Mouse (Mus musculus) layer of hippocampus, adult 8-10 months (tissue): Measurements from ENCODE around the gene Ankrd2. TPM values are rescaled to one million over a fixed set of nuclear protein-coding genes. Genes with fewer than 3 reads are reported as not detected.

Source experiments
- DNase-seq, 2 experiments: peaks; one replicate each; pipeline ENCODE4 v3.0.0; 2022; ENCODE audit warnings: low spot score in 2 of 2
- total RNA-seq, 4 experiments: library from RNA; stranded (reverse); gene quantifications; 2 replicates each; pipeline ENCODE4 v1.2.4; 2022

Ankrd2 gene
- total RNA-seq, 4 experiments from 2014 or later = 0.30 to 0.47 TPM; not detected in 2

DNA sequence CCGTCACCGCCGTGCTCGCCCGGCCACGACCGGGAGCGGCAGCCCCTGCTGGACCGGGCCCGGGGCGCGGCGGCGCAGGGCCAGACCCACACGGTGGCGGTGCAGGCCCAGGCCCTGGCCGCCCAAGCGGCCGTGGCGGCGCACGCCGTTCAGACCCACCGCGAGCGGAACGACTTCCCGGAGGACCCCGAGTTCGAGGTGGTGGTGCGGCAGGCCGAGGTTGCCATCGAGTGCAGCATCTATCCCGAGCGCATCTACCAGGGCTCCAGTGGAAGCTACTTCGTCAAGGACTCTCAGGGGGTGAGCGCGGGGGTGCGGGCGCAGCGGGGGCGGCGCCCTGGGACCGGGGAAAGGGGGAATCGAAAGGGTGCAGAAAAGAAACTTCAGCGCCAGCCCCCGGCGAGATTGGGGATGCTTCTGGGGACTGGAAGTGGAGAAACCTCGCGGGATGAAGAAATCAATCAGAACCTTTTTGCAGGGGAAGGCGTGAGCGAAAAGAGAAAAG, 54.9 kb downstream of the Ankrd2 start:
- DNase-seq = no peak

Other genes with a start within 250 kb of the Ankrd2 start
- 1 to 10 TPM; 2.4 to 3.1 (median 2.9) TPM for gene Arhgap19, start 234.0 kb upstream of the Ankrd2 start, total RNA-seq
- 10 to 100 TPM; 18.8 to 21.7 (median 19.4) TPM for gene Frat1, start 206.0 kb upstream of the Ankrd2 start, total RNA-seq
- gene Frat2, start 187.9 kb upstream of the Ankrd2 start, total RNA-seq = 10 to 100 TPM; 10.0 to 10.9 (median 10.4) TPM
- gene Rrp12, start 139.8 kb upstream of the Ankrd2 start, total RNA-seq = 10 to 100 TPM; 33.0 to 34.6 (median 33.5) TPM
- gene Pgam1, start 124.1 kb upstream of the Ankrd2 start, total RNA-seq = 100 to 1,000 TPM; 520 to 573 (median 534) TPM
- 10 to 100 TPM; 25.5 to 34.9 (median 29.1) TPM for gene Exosc1, start 102.6 kb upstream of the Ankrd2 start, total RNA-seq
- gene Zdhhc16, start 102.5 kb upstream of the Ankrd2 start, total RNA-seq = 10 to 100 TPM; 43.5 to 47.4 (median 44.0) TPM
- 10 to 100 TPM; 30.8 to 60.2 (median 39.4) TPM for gene Mms19, start 54.8 kb upstream of the Ankrd2 start, total RNA-seq
- 10 to 100 TPM; 11.2 to 14.4 (median 13.2) TPM for gene Ubtd1, start 54.2 kb upstream of the Ankrd2 start, total RNA-seq
- gene Hoga1, start 9.6 kb downstream of the Ankrd2 start, total RNA-seq = 10 to 100 TPM in 1 of 4 experiments, 1 to 10 TPM in 3; 7.2 to 11.6 (median 8.9) TPM
- 1 to 10 TPM; 1.7 to 2.7 (median 2.1) TPM for gene 4933411K16Rik, start 16.2 kb downstream of the Ankrd2 start, total RNA-seq
- gene Morn4, start 50.4 kb downstream of the Ankrd2 start, total RNA-seq = 10 to 100 TPM; 59.1 to 70.6 (median 64.3) TPM
- gene Pi4k2a, start 54.5 kb downstream of the Ankrd2 start, total RNA-seq = 10 to 100 TPM; 64.8 to 71.3 (median 69.0) TPM
- 10 to 100 TPM; 18.1 to 24.6 (median 21.4) TPM for gene Avpi1, start 93.1 kb downstream of the Ankrd2 start, total RNA-seq
- gene Marveld1, start 111.4 kb downstream of the Ankrd2 start, total RNA-seq = 1 to 10 TPM; 6.6 to 9.8 (median 8.4) TPM
- gene Zfyve27, start 128.0 kb downstream of the Ankrd2 start, total RNA-seq = 100 to 1,000 TPM in 2 of 4 experiments, 10 to 100 TPM in 2; 79.7 to 113 (median 98.0) TPM
- 1 to 10 TPM in 2 of 4 experiments, under 1 TPM in 1, not detected in 1; 0.49 to 2.3 (median 2.0) TPM for gene Sfrp5, start 166.3 kb downstream of the Ankrd2 start, total RNA-seq
- gene Golga7b, start 211.6 kb downstream of the Ankrd2 start, total RNA-seq = 10 to 100 TPM; 58.0 to 67.6 (median 63.1) TPM